10 mouse cellular contexts compared by ENCODE assay signal in the genomic region with DNA sequence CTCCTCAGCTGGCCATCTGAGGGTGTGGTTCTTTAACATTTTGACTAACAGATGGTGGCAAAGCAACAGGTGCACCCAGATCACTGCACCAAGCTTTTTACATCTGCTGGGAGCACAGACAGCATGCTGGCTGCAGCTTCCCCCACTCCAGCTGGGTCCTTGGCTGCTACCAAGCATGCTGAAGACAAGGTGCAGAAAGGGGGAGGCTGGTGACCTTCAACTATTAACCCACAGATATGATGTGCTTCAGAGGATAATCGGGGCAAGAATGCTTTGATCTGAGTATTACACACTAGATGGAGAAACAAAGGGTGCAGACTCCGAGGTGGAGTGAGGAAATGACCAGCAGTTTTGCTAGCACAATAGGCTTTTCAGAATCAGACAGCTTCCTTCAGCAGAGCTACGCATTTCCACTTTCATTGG.
DNase-seq lines count a peak whose midpoint lies in the region; ATAC-seq and TF ChIP-seq lines count a peak whose summit lies in the region.
"Had no signal": no experiment of that assay in that cellular context is flagged by ENCODE, and none has a peak within 500 bp of the region (broad histone marks: within the 10 kb centered on the region; RNA-seq: fewer than 3 reads in every experiment).

No protein-coding gene starts in this region.

- H3K27me3 ChIP-seq in forebrain, embryonic 10.5 days (ENCODE audit: poor library complexity, severe bottlenecking) = no peaks in the 10 kb centered on the region
- H3K27me3 ChIP-seq in forebrain, postnatal 0 days (ENCODE audit: insufficient read depth, low read length) = no peaks in the 10 kb centered on the region
- no peaks in the 10 kb centered on the region for H3K27me3 ChIP-seq in midbrain, embryonic 10.5 days (ENCODE audit: low read depth, poor library complexity, severe bottlenecking)
- no peaks in the 10 kb centered on the region for H3K27me3 ChIP-seq in midbrain, embryonic 15.5 days (replicated peaks)
- 0 out of 2 replicates have a peak, but pooled peaks cover 3% of the 10 kb centered on the region for H3K27me3 ChIP-seq in forebrain, embryonic 13.5 days

- no peak overlapping the region for H3K27ac ChIP-seq in forebrain, embryonic 10.5 days
- H3K27ac ChIP-seq in forebrain, postnatal 0 days (ENCODE audit: low read depth, low read length) = no peak overlapping the region
- H3K27ac ChIP-seq in midbrain, embryonic 10.5 days (replicated peaks) = peak overlapping the region; percentile 34; the same call in 1 of the 2 replicates
- H3K27ac ChIP-seq in midbrain, embryonic 15.5 days = no peak overlapping the region
- H3K27ac ChIP-seq in forebrain, embryonic 13.5 days = peak overlapping the region; percentile 14; the same call in 1 of the 2 replicates

- peaks cover 28% of the 10 kb centered on the region for H3K4me1 ChIP-seq in forebrain, embryonic 10.5 days
- H3K4me1 ChIP-seq in forebrain, postnatal 0 days (ENCODE audit: insufficient read depth) = no peaks in the 10 kb centered on the region
- peaks cover 29% of the 10 kb centered on the region for H3K4me1 ChIP-seq in midbrain, embryonic 10.5 days
- peaks cover 3% of the 10 kb centered on the region; the same call in 1 of the 2 replicates for H3K4me1 ChIP-seq in midbrain, embryonic 15.5 days
- peaks cover 22% of the 10 kb centered on the region for H3K4me1 ChIP-seq in forebrain, embryonic 13.5 days

- no peaks in the 10 kb centered on the region for H3K36me3 ChIP-seq in forebrain, embryonic 10.5 days (replicated peaks)
- H3K36me3 ChIP-seq in forebrain, postnatal 0 days (ENCODE audit: insufficient read depth) = no peaks in the 10 kb centered on the region
- no peaks in the 10 kb centered on the region for H3K36me3 ChIP-seq in midbrain, embryonic 10.5 days
- H3K36me3 ChIP-seq in midbrain, embryonic 15.5 days (replicated peaks) = no peaks in the 10 kb centered on the region
- H3K36me3 ChIP-seq in forebrain, embryonic 13.5 days (ENCODE audit: poor library complexity, severe bottlenecking) = no peaks in the 10 kb centered on the region

- no peak overlapping the region for H3K9ac ChIP-seq in forebrain, postnatal 0 days
- H3K9ac ChIP-seq in midbrain, embryonic 15.5 days = no peak overlapping the region
- no peak overlapping the region for H3K9ac ChIP-seq in forebrain, embryonic 13.5 days

- H3K4me3 ChIP-seq in forebrain, embryonic 10.5 days = no peak overlapping the region
- no peak overlapping the region for H3K4me3 ChIP-seq in forebrain, postnatal 0 days (ENCODE audit: low read depth, low read length)
- H3K4me3 ChIP-seq in midbrain, embryonic 10.5 days = no peak overlapping the region
- H3K4me3 ChIP-seq in midbrain, embryonic 15.5 days = no peak overlapping the region
- no peak overlapping the region for H3K4me3 ChIP-seq in forebrain, embryonic 13.5 days

- TF ChIP-seq CTCF in forebrain, postnatal 0 days (IDR thresholded peaks at IDR 0.05; ENCODE audit: low read depth) = no peak

- 17% methylated on average over 3 of the region's 3 CpGs for WGBS in forebrain, embryonic 10.5 days
- WGBS in forebrain, postnatal 0 days = 19% methylated on average over 3 of the region's 3 CpGs
- WGBS in midbrain, embryonic 10.5 days = 20% methylated on average over 3 of the region's 3 CpGs
- WGBS in midbrain, embryonic 15.5 days = 20% methylated on average over 3 of the region's 3 CpGs
- 12% methylated on average over 3 of the region's 3 CpGs for WGBS in forebrain, embryonic 13.5 days

- DNase-seq in forebrain, embryonic 10.5 days (ENCODE audit: extremely low spot score, low spot score) = peak; percentile 20
- no peak for DNase-seq in forebrain, postnatal 0 days
- DNase-seq in midbrain, embryonic 10.5 days (ENCODE audit: low spot score) = peak; percentile 52
- DNase-seq in retina, embryonic 14.5 days (ENCODE audit: low spot score) = peak; percentile 65
- no peak for DNase-seq in kidney, adult 9 months
- no peak for DNase-seq in right cerebral cortex, postnatal 25 days

- H3K4me2 ChIP-seq in forebrain, postnatal 0 days (ENCODE audit: low read depth) = no peak overlapping the region
- H3K4me2 ChIP-seq in midbrain, embryonic 15.5 days = no peak overlapping the region
- H3K4me2 ChIP-seq in forebrain, embryonic 13.5 days = no peak overlapping the region

- no peak for ATAC-seq in forebrain, postnatal 0 days
- ATAC-seq in midbrain, embryonic 15.5 days (replicated peaks) = no peak
- peak; percentile 43; the same call in 1 of the 2 replicates for ATAC-seq in forebrain, embryonic 13.5 days
- ATAC-seq: CD4-positive, CD25-positive, alpha-beta regulatory T cell, adult 4 months; intestine, embryonic 16.5 days had no signal

- H3K9me3 ChIP-seq in forebrain, embryonic 10.5 days = no peaks in the 10 kb centered on the region; the same call in 1 of the 2 replicates
- H3K9me3 ChIP-seq in forebrain, postnatal 0 days (ENCODE audit: low read length) = no peaks in the 10 kb centered on the region
- H3K9me3 ChIP-seq in midbrain, embryonic 10.5 days (replicated peaks) = no peaks in the 10 kb centered on the region
- H3K9me3 ChIP-seq in midbrain, embryonic 15.5 days = no peaks in the 10 kb centered on the region
- H3K9me3 ChIP-seq in forebrain, embryonic 13.5 days (replicated peaks) = no peaks in the 10 kb centered on the region

Comparison
In these comparisons a context has a peak if more than half of its experiments do, and no peak if none do; other contexts are left out.
1. DNase-seq: peak in forebrain, embryonic 10.5 days (single experiment), midbrain, embryonic 10.5 days (single experiment) and retina, embryonic 14.5 days (single experiment); none in forebrain, postnatal 0 days (single experiment), kidney, adult 9 months (single experiment) and right cerebral cortex, postnatal 25 days (single experiment).
2. H3K27ac ChIP-seq: peak in midbrain, embryonic 10.5 days (single experiment) and forebrain, embryonic 13.5 days (single experiment); none in forebrain, embryonic 10.5 days (single experiment), forebrain, postnatal 0 days (single experiment) and midbrain, embryonic 15.5 days (single experiment).